Mouse (Mus musculus) intestine, embryonic 14.5 days (tissue): Measurements from ENCODE around the gene Galnt10. TPM values are rescaled to one million over a fixed set of nuclear protein-coding genes. Genes with fewer than 3 reads are reported as not detected.

Source experiments
- ATAC-seq: fragments of 200-750 bp; cut with Nextera tagmentation; replicated peaks from 2 replicates; pipeline ENCODE4 v1.8.0; 2017; ENCODE audit warnings: low read depth, moderate number of reproducible peaks, moderate TSS enrichment, moderate library complexity; ENCODE audit not compliant: low FRiP score, low TSS enrichment
- DNase-seq: peaks from one replicate; pipeline ENCODE4 v3.0.0-alpha.2; 2018; ENCODE audit warnings: low spot score
- H3K27ac ChIP-seq: fragments of 300-500 bp; sonication (generic); 2 replicates; pipeline ENCODE4 v1.5.1; 2014; ENCODE audit warnings: low read depth, mild to moderate bottlenecking, control low read depth
- H3K27me3 ChIP-seq: fragments of 300-500 bp; sonication (generic); replicated peaks from 2 replicates; pipeline ENCODE4 v1.6.1; 2014; ENCODE audit warnings: low read length, control low read depth; ENCODE audit not compliant: control insufficient read depth, insufficient read depth
- H3K36me3 ChIP-seq: fragments of 300-500 bp; sonication (generic); 2 replicates; pipeline ENCODE4 v1.6.1; 2014; ENCODE audit warnings: low read length, control low read depth; ENCODE audit not compliant: control insufficient read depth, insufficient read depth
- H3K4me1 ChIP-seq: fragments of 300-500 bp; sonication (generic); replicated peaks from 2 replicates; pipeline ENCODE4 v1.6.1; 2014; ENCODE audit warnings: low read length, control low read depth, mixed read lengths; ENCODE audit not compliant: control insufficient read depth, insufficient read depth
- H3K4me2 ChIP-seq: fragments of 300-500 bp; sonication (generic); 2 replicates; pipeline ENCODE4 v1.6.1; 2014; ENCODE audit warnings: low read length
- H3K4me3 ChIP-seq: fragments of 300-500 bp; sonication (generic); 2 replicates; pipeline ENCODE4 v1.5.1; 2014; ENCODE audit warnings: low read depth, low read length, control low read depth, mixed read lengths
- H3K9ac ChIP-seq: fragments of 300-500 bp; sonication (generic); 2 replicates; pipeline ENCODE4 v1.6.1; 2014; ENCODE audit warnings: mild to moderate bottlenecking, low read length
- H3K9me3 ChIP-seq: fragments of 300-500 bp; sonication (generic); 2 replicates; pipeline ENCODE4 v1.6.1; 2016; ENCODE audit warnings: low read length, control low read depth; ENCODE audit not compliant: control insufficient read depth
- WGBS: fragments of 180-500 bp; shearing (Covaris S2); extraction: QIAGEN DNeasy Blood & Tissue Kit; methylation state at CpG from one replicate; pipeline ENCODE4 v1.1.7; 2014; 5-methylcytosine and 5-hydroxymethylcytosine counted together
- polyA plus RNA-seq: library from polyadenylated mRNA; unstranded; fragments of >200 nt; fragmentation: Nextera tagmentation; extraction: Ambion mirVana; gene quantifications from 2 replicates; pipeline ENCODE4 v1.2.1, GENCODE M21; 2014

Galnt10 gene
- polyA plus RNA-seq, 1 experiment from 2014 or later: 12.5 TPM

DNA sequence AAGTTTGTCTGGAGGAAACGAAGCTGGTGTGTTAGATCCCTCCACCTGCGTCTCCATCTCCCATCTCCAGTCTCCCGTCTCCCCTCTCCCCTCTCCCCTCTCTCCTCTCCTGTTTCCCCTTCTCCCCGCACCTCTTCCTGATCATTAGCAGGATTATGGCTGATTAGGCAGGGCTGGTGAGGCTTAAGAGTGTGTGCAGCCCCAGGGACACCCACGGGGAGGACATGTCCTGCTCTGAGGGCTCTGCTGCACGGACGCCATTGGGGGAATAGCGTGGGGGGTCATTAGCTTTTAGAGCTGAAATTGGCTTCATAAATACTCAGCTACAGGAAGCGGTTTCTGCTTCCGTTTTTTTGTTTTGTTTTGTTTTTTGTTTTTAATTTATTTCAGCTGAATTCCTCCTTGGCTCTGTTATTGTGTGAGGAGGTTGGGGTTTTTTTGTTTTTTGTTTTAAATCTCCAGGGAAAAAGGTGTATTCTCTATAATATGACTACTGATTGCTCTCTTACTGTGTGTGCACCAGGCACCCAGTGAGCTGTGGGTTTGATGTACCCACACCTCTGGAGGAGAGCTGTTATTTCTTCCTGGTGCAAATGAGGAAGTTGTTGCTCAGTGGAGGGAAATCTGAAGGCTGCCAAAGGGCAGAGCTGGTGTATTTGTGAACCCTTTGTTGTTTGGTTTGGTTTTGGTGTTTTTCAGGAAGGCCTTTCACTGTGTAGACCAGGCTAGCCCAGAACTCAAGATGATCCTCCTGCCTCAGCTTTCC is 40.6 kb downstream of the Galnt10 start:
- 62% methylated on average over 10 of the region's 10 CpGs for WGBS
- Histone ChIP-seq H3K27me3 (no peaks in the 10 kb centered on the region), H3K4me2 (no peak overlapping the region), H3K4me3 (no peak overlapping the region), H3K9me3 (no peaks in the 10 kb centered on the region), H3K4me1 (peaks cover 36% of the 10 kb centered on the region), H3K36me3 (no peaks in the 10 kb centered on the region), H3K27ac (no peak overlapping the region), H3K9ac (no peak overlapping the region)
- no peak for DNase-seq
- no peak for ATAC-seq

DNA sequence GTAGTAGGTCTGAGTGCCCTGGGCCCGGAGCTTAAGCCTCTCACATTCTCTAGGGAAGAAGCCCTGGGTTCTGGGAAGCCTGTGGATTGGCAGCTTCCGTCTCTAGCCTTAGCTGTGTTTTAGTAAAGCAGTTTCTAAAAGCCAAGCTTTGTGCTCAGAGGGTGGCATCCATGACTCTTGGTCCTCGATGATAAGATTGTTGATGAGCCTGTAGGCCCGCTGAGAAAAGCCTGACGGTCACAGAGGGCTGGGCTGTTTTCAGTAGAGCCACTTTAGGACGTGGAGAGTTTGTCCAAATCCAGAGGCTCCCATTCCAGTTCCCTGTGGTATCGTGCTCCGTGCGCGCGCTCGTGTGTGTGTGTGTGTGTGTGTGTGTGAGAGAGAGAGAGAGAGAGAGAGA is 41.6 kb downstream of the Galnt10 start:
- H3K27me3 ChIP-seq: no peaks in the 10 kb centered on the region
- no peak overlapping the region for H3K4me2 ChIP-seq
- WGBS: 80% methylated on average over 12 of the region's 12 CpGs
- H3K9me3 ChIP-seq: no peaks in the 10 kb centered on the region
- no peaks in the 10 kb centered on the region for H3K36me3 ChIP-seq
- H3K4me3 ChIP-seq: no peak overlapping the region
- no peak overlapping the region for H3K9ac ChIP-seq
- peaks cover 33% of the 10 kb centered on the region for H3K4me1 ChIP-seq
- DNase-seq (no peak), ATAC-seq (no peak)
- H3K27ac ChIP-seq: no peak overlapping the region

GRCm38 (mm10) chr11:57687258-57687657 is 42.0 kb downstream of the Galnt10 start:
- peaks cover 29% of the 10 kb centered on the region for H3K4me1 ChIP-seq
- no peaks in the 10 kb centered on the region for H3K36me3 ChIP-seq
- no peaks in the 10 kb centered on the region for H3K27me3 ChIP-seq
- ATAC-seq (no peak), DNase-seq (no peak)
- H3K9me3 ChIP-seq: no peaks in the 10 kb centered on the region
- no peak overlapping the region for H3K9ac ChIP-seq
- H3K4me3 ChIP-seq: no peak overlapping the region
- no peak overlapping the region for H3K27ac ChIP-seq
- WGBS: 86% methylated on average over 9 of the region's 9 CpGs
- H3K4me2 ChIP-seq: no peak overlapping the region

DNA sequence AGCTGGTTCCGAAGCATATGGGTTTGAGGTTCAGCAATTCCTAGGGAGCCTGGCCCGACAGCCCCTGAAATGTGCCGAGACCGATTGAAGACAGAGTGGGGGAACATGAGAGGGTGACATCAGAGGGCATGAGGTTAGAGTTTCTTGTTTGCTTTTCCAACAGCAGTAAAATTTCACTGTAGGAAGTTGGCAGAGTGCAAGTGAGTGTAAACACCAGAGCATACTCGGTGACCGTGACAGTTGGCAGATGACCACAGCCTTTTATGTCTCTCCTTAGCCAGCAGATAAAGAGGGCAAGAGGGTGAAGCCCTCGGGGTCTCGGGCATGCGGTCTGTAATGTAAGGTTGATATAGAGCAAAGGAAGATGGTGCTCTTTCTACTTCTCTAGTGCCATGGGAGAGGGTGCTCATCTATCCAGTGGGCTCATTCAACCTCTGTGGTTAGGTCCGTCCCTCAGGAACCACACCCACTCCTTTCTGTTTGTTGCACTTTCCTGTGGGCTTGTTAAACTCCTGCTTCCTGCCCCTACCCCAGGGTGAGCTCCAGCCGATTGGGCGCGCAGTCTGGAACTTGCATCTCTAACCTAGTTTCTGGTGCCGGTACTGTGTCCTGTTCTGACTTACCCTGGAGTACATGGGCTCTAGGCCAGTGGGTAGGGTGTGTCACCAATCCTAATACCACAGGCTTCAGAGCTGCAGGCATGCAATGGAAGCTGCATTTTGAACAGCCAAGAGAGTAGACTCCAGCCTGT is 43.1 kb downstream of the Galnt10 start:
- Histone ChIP-seq H3K27ac (no peak overlapping the region), H3K4me2 (no peak overlapping the region), H3K4me3 (no peak overlapping the region), H3K4me1 (peaks cover 19% of the 10 kb centered on the region), H3K9me3 (no peaks in the 10 kb centered on the region), H3K36me3 (no peaks in the 10 kb centered on the region), H3K9ac (no peak overlapping the region), H3K27me3 (no peaks in the 10 kb centered on the region)
- DNase-seq (no peak), ATAC-seq (peak; percentile 57; the same call in 1 of the 2 replicates)
- 34% methylated on average over 14 of the region's 14 CpGs for WGBS

DNA sequence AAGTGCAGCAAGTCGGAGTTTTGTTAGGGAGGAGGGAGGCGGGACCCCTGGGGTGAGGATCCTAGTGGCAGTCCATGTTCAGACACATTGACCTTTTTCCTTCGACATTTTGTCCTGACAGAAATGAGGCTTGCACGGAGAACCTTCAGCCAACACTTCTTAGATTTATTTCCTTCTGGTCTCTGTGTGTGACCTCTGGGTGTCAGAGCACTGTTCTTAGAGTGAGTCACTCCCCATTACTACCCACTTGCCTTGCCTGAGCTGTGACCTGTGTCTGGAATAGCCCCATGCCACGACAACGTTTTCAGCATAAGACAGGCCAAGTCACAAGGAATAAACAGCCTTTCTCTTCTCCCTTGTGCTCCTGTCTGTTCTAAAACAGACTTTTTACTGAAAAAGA is 44.6 kb downstream of the Galnt10 start:
- no peak overlapping the region for H3K9ac ChIP-seq
- H3K27me3 ChIP-seq: no peaks in the 10 kb centered on the region
- H3K4me3 ChIP-seq: no peak overlapping the region
- ATAC-seq (no peak), DNase-seq (no peak)
- H3K4me2 ChIP-seq: no peak overlapping the region
- no peaks in the 10 kb centered on the region for H3K36me3 ChIP-seq
- no peaks in the 10 kb centered on the region for H3K9me3 ChIP-seq
- peaks cover 10% of the 10 kb centered on the region for H3K4me1 ChIP-seq
- H3K27ac ChIP-seq: no peak overlapping the region
- WGBS: 47% methylated on average over 6 of the region's 6 CpGs

GRCm38 (mm10) chr11:57690836-57691235 is 45.6 kb downstream of the Galnt10 start:
- Histone ChIP-seq H3K27me3 (no peaks in the 10 kb centered on the region), H3K27ac (no peak overlapping the region), H3K9me3 (no peaks in the 10 kb centered on the region), H3K4me2 (no peak overlapping the region), H3K4me1 (peaks cover 10% of the 10 kb centered on the region), H3K4me3 (no peak overlapping the region), H3K9ac (no peak overlapping the region), H3K36me3 (no peaks in the 10 kb centered on the region)
- ATAC-seq (no peak), DNase-seq (no peak)
- 86% methylated on average over 5 of the region's 5 CpGs for WGBS

DNA sequence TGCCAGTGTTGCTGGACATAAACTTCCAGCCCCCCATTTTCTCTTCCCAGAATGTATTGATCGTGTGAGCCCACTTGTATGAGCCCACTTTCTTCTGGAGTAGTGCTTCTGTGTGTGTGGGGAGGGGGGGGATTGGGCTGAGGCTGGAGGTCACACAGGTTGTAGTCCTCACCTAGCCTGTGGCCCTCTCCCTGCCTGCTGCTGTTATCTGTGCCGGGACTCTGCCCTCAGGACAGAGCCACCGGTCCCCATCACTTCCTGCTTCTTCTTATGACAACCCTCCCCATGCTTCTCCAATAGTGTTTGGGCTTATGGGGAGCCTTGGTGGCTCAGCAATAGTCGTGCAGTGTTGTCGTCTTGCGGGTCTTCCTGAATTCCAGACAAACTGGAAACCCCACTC is 46.7 kb downstream of the Galnt10 start:
- Histone ChIP-seq H3K4me2 (no peak overlapping the region), H3K27ac (no peak overlapping the region), H3K4me3 (no peak overlapping the region), H3K9ac (no peak overlapping the region), H3K27me3 (no peaks in the 10 kb centered on the region), H3K4me1 (peaks cover 18% of the 10 kb centered on the region), H3K9me3 (no peaks in the 10 kb centered on the region), H3K36me3 (no peaks in the 10 kb centered on the region)
- ATAC-seq (no peak; the same call in 1 of the 2 replicates), DNase-seq (no peak)
- WGBS: 65% methylated on average over 6 of the region's 6 CpGs

DNA sequence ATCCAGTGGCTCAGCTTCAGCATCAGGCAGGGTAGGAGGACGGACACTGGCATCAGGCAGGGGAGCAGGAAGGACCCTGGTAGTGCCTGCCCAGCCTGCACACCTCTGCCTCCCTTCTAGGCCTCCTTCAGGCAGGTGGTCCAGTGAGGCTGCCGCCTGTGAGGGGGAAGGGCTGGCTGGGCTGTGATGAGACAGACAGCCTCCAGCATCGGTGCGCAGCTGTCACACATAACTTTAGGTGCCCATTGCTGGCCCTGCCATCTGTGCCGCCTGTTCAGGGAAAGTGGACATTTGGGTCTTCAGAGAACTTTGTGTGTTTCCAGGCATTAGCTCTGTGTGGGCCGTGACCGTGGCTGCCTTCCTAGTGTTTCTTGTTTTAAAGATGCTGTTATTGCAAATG is 47.5 kb downstream of the Galnt10 start:
- DNase-seq (no peak), ATAC-seq (no peak)
- Histone ChIP-seq H3K9me3 (no peaks in the 10 kb centered on the region), H3K9ac (no peak overlapping the region), H3K36me3 (no peaks in the 10 kb centered on the region), H3K4me1 (peaks cover 21% of the 10 kb centered on the region), H3K4me3 (no peak overlapping the region), H3K27ac (no peak overlapping the region), H3K27me3 (no peaks in the 10 kb centered on the region), H3K4me2 (no peak overlapping the region)
- WGBS: 77% methylated on average over 7 of the region's 7 CpGs
